Mouse (Mus musculus): Measurements from ENCODE around the gene Dglucy. TPM values are rescaled to one million over a fixed set of nuclear protein-coding genes. Genes with fewer than 3 reads are reported as not detected.

Gene Dglucy
- 1.6 and 2.0 TPM in 2 replicates for polyA plus RNA-seq (2014; fragmentation: Nextera tagmentation; extraction: Ambion mirVana)

GRCm38 (mm10) chr12:100778934-100779865 is at the start of gene Dglucy:
Dglucy (plus strand) TSS chr12:100779057.
- Histone ChIP-seq H3K27me3 (ENCODE audit: control insufficient read depth, insufficient read depth, low read length) (no peaks in the 10 kb centered on the region), H3K9me3 (replicated peaks; ENCODE audit: control insufficient read depth, low read length) (no peaks in the 10 kb centered on the region), H3K36me3 (ENCODE audit: control insufficient read depth, insufficient read depth, low read length) (no peaks in the 10 kb centered on the region), H3K4me2 (peak within 1 kb of the TSS; percentile 42), H3K4me1 (ENCODE audit: control insufficient read depth, insufficient read depth, low read length) (no peaks in the 10 kb centered on the region), H3K27ac (ENCODE audit: low read depth, low read length) (no peak within 1 kb of the TSS; the same call in 1 of the 2 replicates), H3K4me3 (ENCODE audit: low read depth, low read length) (0 out of 2 replicates have a peak within 1 kb of the TSS, but pooled peaks have one; percentile 11), H3K9ac (ENCODE audit: low read depth, low read length) (peak within 1 kb of the TSS; percentile 10; the same call in 1 of the 2 replicates)
- peak; percentile 80 for ATAC-seq (replicated peaks; ENCODE audit: insufficient number of reproducible peaks, low FRiP score, low TSS enrichment)
- 51% methylated on average over 12 of the region's 12 CpGs for WGBS (ENCODE audit: insufficient replicate concordance)

DNA sequence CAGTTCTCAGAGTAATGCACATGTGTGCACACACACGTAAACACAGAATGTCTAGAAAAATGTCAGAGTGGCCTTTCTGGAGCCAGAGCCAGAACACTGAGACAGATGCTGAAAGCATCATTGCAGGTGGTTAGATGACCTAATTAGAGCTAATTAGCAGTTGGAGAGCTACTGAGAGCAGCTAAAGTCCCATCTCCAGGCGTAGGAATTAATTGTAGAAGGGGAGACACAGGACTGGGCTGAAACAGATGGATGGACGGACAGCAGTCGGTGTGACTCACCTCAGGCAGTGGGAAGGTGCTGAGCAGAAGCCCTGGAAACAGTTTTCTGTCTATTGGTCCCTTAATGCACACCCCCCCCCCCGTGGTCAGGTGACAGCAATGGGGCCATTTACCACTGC is 43.7 kb upstream of the Dglucy start:
- WGBS (ENCODE audit: insufficient replicate concordance), result 70% methylated on average over 5 of the region's 5 CpGs
- H3K9me3 ChIP-seq (replicated peaks; ENCODE audit: control insufficient read depth, low read length), result no peaks in the 10 kb centered on the region
- no peaks in the 10 kb centered on the region for H3K4me1 ChIP-seq (ENCODE audit: control insufficient read depth, insufficient read depth, low read length)
- no peak overlapping the region for H3K9ac ChIP-seq (ENCODE audit: low read depth, low read length)
- ATAC-seq (replicated peaks; ENCODE audit: insufficient number of reproducible peaks, low FRiP score, low TSS enrichment), result no peak
- H3K27ac ChIP-seq (ENCODE audit: low read depth, low read length), result no peak overlapping the region
- no peak overlapping the region for H3K4me3 ChIP-seq (ENCODE audit: low read depth, low read length)
- no peaks in the 10 kb centered on the region for H3K36me3 ChIP-seq (ENCODE audit: control insufficient read depth, insufficient read depth, low read length)
- H3K27me3 ChIP-seq (ENCODE audit: control insufficient read depth, insufficient read depth, low read length), result no peaks in the 10 kb centered on the region
- no peak overlapping the region for H3K4me2 ChIP-seq

DNA sequence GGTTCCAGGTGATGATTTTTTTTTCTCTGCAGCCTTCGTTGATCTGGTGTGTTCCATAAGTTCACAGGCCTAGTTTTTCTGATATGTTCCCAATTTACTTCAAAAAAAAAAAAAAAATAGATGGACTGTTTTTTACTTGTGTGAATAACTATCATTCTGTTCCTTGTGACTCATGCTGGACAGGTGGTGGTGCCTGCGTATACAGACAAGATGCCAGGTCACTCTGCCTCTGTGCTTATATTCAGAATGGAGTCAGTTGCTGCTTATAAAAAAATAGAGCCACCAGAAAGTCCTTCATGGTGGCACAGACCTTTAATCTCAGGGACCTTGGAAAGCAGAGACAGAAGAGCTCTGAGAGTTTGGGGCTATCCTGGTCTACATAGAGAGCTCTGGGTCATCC is 43.3 kb upstream of the Dglucy start:
- H3K27me3 ChIP-seq (ENCODE audit: control insufficient read depth, insufficient read depth, low read length), result no peaks in the 10 kb centered on the region
- 92% methylated on average over 2 of the region's 2 CpGs for WGBS (ENCODE audit: insufficient replicate concordance)
- H3K36me3 ChIP-seq (ENCODE audit: control insufficient read depth, insufficient read depth, low read length), result no peaks in the 10 kb centered on the region
- no peak for ATAC-seq (replicated peaks; ENCODE audit: insufficient number of reproducible peaks, low FRiP score, low TSS enrichment)
- H3K4me3 ChIP-seq (ENCODE audit: low read depth, low read length), result no peak overlapping the region
- no peak overlapping the region for H3K27ac ChIP-seq (ENCODE audit: low read depth, low read length)
- H3K9me3 ChIP-seq (replicated peaks; ENCODE audit: control insufficient read depth, low read length), result no peaks in the 10 kb centered on the region
- no peaks in the 10 kb centered on the region for H3K4me1 ChIP-seq (ENCODE audit: control insufficient read depth, insufficient read depth, low read length)
- no peak overlapping the region for H3K4me2 ChIP-seq
- H3K9ac ChIP-seq (ENCODE audit: low read depth, low read length), result no peak overlapping the region

GRCm38 (mm10) chr12:100738498-100738897 is 40.4 kb upstream of the Dglucy start:
- no peaks in the 10 kb centered on the region for H3K4me1 ChIP-seq (ENCODE audit: control insufficient read depth, insufficient read depth, low read length)
- H3K36me3 ChIP-seq (ENCODE audit: control insufficient read depth, insufficient read depth, low read length), result no peaks in the 10 kb centered on the region
- 55% methylated on average over 3 of the region's 3 CpGs for WGBS (ENCODE audit: insufficient replicate concordance)
- no peak overlapping the region for H3K4me2 ChIP-seq
- H3K9ac ChIP-seq (ENCODE audit: low read depth, low read length), result no peak overlapping the region
- ATAC-seq (replicated peaks; ENCODE audit: insufficient number of reproducible peaks, low FRiP score, low TSS enrichment), result no peak
- no peaks in the 10 kb centered on the region for H3K9me3 ChIP-seq (replicated peaks; ENCODE audit: control insufficient read depth, low read length)
- H3K27me3 ChIP-seq (ENCODE audit: control insufficient read depth, insufficient read depth, low read length), result no peaks in the 10 kb centered on the region
- H3K27ac ChIP-seq (ENCODE audit: low read depth, low read length), result no peak overlapping the region
- no peak overlapping the region for H3K4me3 ChIP-seq (ENCODE audit: low read depth, low read length)

- WGBS (ENCODE audit: insufficient replicate concordance), result 67% methylated on average over 4 of the region's 4 CpGs
- no peak overlapping the region for H3K4me3 ChIP-seq (ENCODE audit: low read depth, low read length)
- H3K27me3 ChIP-seq (ENCODE audit: control insufficient read depth, insufficient read depth, low read length), result no peaks in the 10 kb centered on the region
- no peak overlapping the region for H3K4me2 ChIP-seq
- no peaks in the 10 kb centered on the region for H3K36me3 ChIP-seq (ENCODE audit: control insufficient read depth, insufficient read depth, low read length)
- H3K4me1 ChIP-seq (ENCODE audit: control insufficient read depth, insufficient read depth, low read length), result no peaks in the 10 kb centered on the region
- ATAC-seq (replicated peaks; ENCODE audit: insufficient number of reproducible peaks, low FRiP score, low TSS enrichment), result no peak
- H3K9ac ChIP-seq (ENCODE audit: low read depth, low read length), result no peak overlapping the region
- H3K27ac ChIP-seq (ENCODE audit: low read depth, low read length), result no peak overlapping the region
- H3K9me3 ChIP-seq (replicated peaks; ENCODE audit: control insufficient read depth, low read length), result no peaks in the 10 kb centered on the region
Observed at GRCm38 (mm10) chr12:100739011-100739570, 39.8 kb upstream of the Dglucy start.

DNA sequence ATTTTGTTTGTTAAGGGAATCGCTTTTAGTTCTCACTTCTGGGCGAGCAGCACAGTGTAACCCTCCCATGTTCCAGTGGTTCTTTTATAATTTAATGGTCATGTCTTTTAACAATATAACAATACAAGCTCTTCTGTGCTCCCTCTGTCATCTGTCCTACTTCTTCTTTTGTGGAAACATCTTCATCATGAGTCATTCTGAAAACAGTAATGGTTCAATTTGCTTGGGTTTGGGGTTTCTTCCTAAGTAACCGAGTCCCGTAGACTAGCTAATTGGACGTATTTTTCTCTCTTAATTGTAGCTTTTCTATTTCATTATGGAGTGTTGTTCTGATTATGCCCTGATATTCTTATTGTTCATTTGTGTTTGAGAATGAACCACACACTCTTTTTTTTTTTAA is 38.5 kb upstream of the Dglucy start:
- Histone ChIP-seq H3K36me3 (ENCODE audit: control insufficient read depth, insufficient read depth, low read length) (no peaks in the 10 kb centered on the region), H3K27me3 (ENCODE audit: control insufficient read depth, insufficient read depth, low read length) (no peaks in the 10 kb centered on the region), H3K9ac (ENCODE audit: low read depth, low read length) (no peak overlapping the region), H3K9me3 (replicated peaks; ENCODE audit: control insufficient read depth, low read length) (no peaks in the 10 kb centered on the region), H3K4me3 (ENCODE audit: low read depth, low read length) (no peak overlapping the region), H3K4me2 (no peak overlapping the region), H3K4me1 (ENCODE audit: control insufficient read depth, insufficient read depth, low read length) (no peaks in the 10 kb centered on the region), H3K27ac (ENCODE audit: low read depth, low read length) (no peak overlapping the region)
- 85% methylated on average over 5 of the region's 5 CpGs for WGBS (ENCODE audit: insufficient replicate concordance)
- ATAC-seq (replicated peaks; ENCODE audit: insufficient number of reproducible peaks, low FRiP score, low TSS enrichment), result no peak

- no peak overlapping the region for H3K27ac ChIP-seq (ENCODE audit: low read depth, low read length)
- no peak overlapping the region for H3K4me3 ChIP-seq (ENCODE audit: low read depth, low read length)
- no peaks in the 10 kb centered on the region for H3K4me1 ChIP-seq (ENCODE audit: control insufficient read depth, insufficient read depth, low read length)
- no peak for ATAC-seq (replicated peaks; ENCODE audit: insufficient number of reproducible peaks, low FRiP score, low TSS enrichment)
- no peaks in the 10 kb centered on the region for H3K36me3 ChIP-seq (ENCODE audit: control insufficient read depth, insufficient read depth, low read length)
- no peaks in the 10 kb centered on the region for H3K27me3 ChIP-seq (ENCODE audit: control insufficient read depth, insufficient read depth, low read length)
- no peak overlapping the region for H3K9ac ChIP-seq (ENCODE audit: low read depth, low read length)
- WGBS (ENCODE audit: insufficient replicate concordance), result 51% methylated on average over 2 of the region's 2 CpGs
- no peak overlapping the region for H3K4me2 ChIP-seq
- no peaks in the 10 kb centered on the region for H3K9me3 ChIP-seq (replicated peaks; ENCODE audit: control insufficient read depth, low read length)
Observed at GRCm38 (mm10) chr12:100742468-100742867, 36.4 kb upstream of the Dglucy start.

- no peak for ATAC-seq (replicated peaks; ENCODE audit: insufficient number of reproducible peaks, low FRiP score, low TSS enrichment)
- Histone ChIP-seq H3K9me3 (replicated peaks; ENCODE audit: control insufficient read depth, low read length) (no peaks in the 10 kb centered on the region), H3K9ac (ENCODE audit: low read depth, low read length) (no peak overlapping the region), H3K27me3 (ENCODE audit: control insufficient read depth, insufficient read depth, low read length) (no peaks in the 10 kb centered on the region), H3K4me2 (no peak overlapping the region), H3K27ac (ENCODE audit: low read depth, low read length) (no peak overlapping the region), H3K4me3 (ENCODE audit: low read depth, low read length) (no peak overlapping the region), H3K36me3 (ENCODE audit: control insufficient read depth, insufficient read depth, low read length) (no peaks in the 10 kb centered on the region), H3K4me1 (ENCODE audit: control insufficient read depth, insufficient read depth, low read length) (no peaks in the 10 kb centered on the region)
- WGBS (ENCODE audit: insufficient replicate concordance), result 59% methylated on average over 1 of the region's 1 CpGs
Observed at GRCm38 (mm10) chr12:100752977-100753376, 25.9 kb upstream of the Dglucy start.

All from heart, embryonic 11.5 days (tissue).